Mouse (Mus musculus) liver, embryonic 12.5 days (tissue): ENCODE results near the gene Dpf3. TPM values are rescaled to one million over a fixed set of nuclear protein-coding genes. Genes with fewer than 3 reads are reported as not detected.

Experiments
- ATAC-seq: fragments of 200-750 bp; cut with Nextera tagmentation; 2 replicates; pipeline ENCODE4 v1.8.0; 2017; ENCODE audit warnings: moderate number of reproducible peaks, mild to moderate bottlenecking, moderate library complexity
- H3K27ac ChIP-seq: fragments of 300-500 bp; sonication (generic); 2 replicates; pipeline ENCODE4 v1.5.1; 2016; ENCODE audit warnings: mild to moderate bottlenecking
- H3K27me3 ChIP-seq: fragments of 300-500 bp; sonication (generic); replicated peaks from 2 replicates; pipeline ENCODE4 v1.6.1; 2016; ENCODE audit warnings: mild to moderate bottlenecking, moderate library complexity
- H3K36me3 ChIP-seq: fragments of 300-500 bp; sonication (generic); 2 replicates; pipeline ENCODE4 v1.6.1; 2016; ENCODE audit warnings: mild to moderate bottlenecking, moderate library complexity
- H3K4me1 ChIP-seq: fragments of 300-500 bp; sonication (generic); 2 replicates; pipeline ENCODE4 v1.6.1; 2016
- H3K4me2 ChIP-seq: fragments of 300-500 bp; sonication (generic); 2 replicates; pipeline ENCODE4 v1.6.1; 2016; ENCODE audit warnings: mild to moderate bottlenecking, moderate library complexity
- H3K4me3 ChIP-seq: fragments of 300-500 bp; sonication (generic); 2 replicates; pipeline ENCODE4 v1.5.1; 2016; ENCODE audit warnings: mild to moderate bottlenecking, moderate library complexity
- H3K9ac ChIP-seq: fragments of 300-500 bp; sonication (generic); 2 replicates; pipeline ENCODE4 v1.6.1; 2016; ENCODE audit warnings: mild to moderate bottlenecking, moderate library complexity
- H3K9me3 ChIP-seq: fragments of 300-500 bp; sonication (generic); replicated peaks from 2 replicates; pipeline ENCODE4 v1.6.1; 2016; ENCODE audit warnings: mild to moderate bottlenecking, moderate library complexity
- WGBS: fragments of 180-500 bp; shearing (Covaris S2); methylation state at CpG from one replicate; pipeline ENCODE4 v1.1.7; 2016; ENCODE audit not compliant: insufficient replicate concordance; 5-methylcytosine and 5-hydroxymethylcytosine counted together
- polyA plus RNA-seq: library from polyadenylated mRNA; unstranded; fragments of >200 nt; fragmentation: Nextera tagmentation; extraction: Ambion mirVana; gene quantifications from 2 replicates; pipeline ENCODE4 v1.2.1, GENCODE M21; 2016

Dpf3 gene
- polyA plus RNA-seq, 1 experiment from 2014 or later: 8.2 TPM

- WGBS: 56% methylated on average over 5 of the region's 5 CpGs
- Histone ChIP-seq H3K4me2 (no peak overlapping the region), H3K27ac (no peak overlapping the region), H3K27me3 (peaks cover 30% of the 10 kb centered on the region), H3K36me3 (no peaks in the 10 kb centered on the region), H3K4me3 (no peak overlapping the region), H3K9me3 (no peaks in the 10 kb centered on the region), H3K4me1 (peaks cover 79% of the 10 kb centered on the region), H3K9ac (no peak overlapping the region)
- ATAC-seq: no peak
These were observed 3.9 kb downstream of the Dpf3 start for GRCm38 (mm10) chr12:83483653-83484052.

- 80% methylated on average over 4 of the region's 4 CpGs for WGBS
- H3K27ac ChIP-seq: 0 out of 2 replicates have a peak overlapping the region, but pooled peaks have one; percentile 28
- no peak overlapping the region for H3K9ac ChIP-seq
- ATAC-seq: no peak
- peaks cover 28% of the 10 kb centered on the region for H3K27me3 ChIP-seq
- no peaks in the 10 kb centered on the region for H3K9me3 ChIP-seq
- peaks cover 75% of the 10 kb centered on the region for H3K4me1 ChIP-seq
- no peak overlapping the region for H3K4me2 ChIP-seq
- no peaks in the 10 kb centered on the region for H3K36me3 ChIP-seq
- H3K4me3 ChIP-seq: no peak overlapping the region
These were observed 6.1 kb downstream of the Dpf3 start for GRCm38 (mm10) chr12:83481439-83481838.

- peaks cover 71% of the 10 kb centered on the region for H3K4me1 ChIP-seq
- WGBS: 51% methylated on average over 7 of the region's 7 CpGs
- H3K4me2 ChIP-seq: no peak overlapping the region
- no peak for ATAC-seq
- H3K27ac ChIP-seq: peak overlapping the region; percentile 52
- H3K4me3 ChIP-seq: no peak overlapping the region
- H3K27me3 ChIP-seq: peaks cover 12% of the 10 kb centered on the region
- H3K9ac ChIP-seq: 0 out of 2 replicates have a peak overlapping the region, but pooled peaks have one; percentile 10
- H3K9me3 ChIP-seq: no peaks in the 10 kb centered on the region
- H3K36me3 ChIP-seq: no peaks in the 10 kb centered on the region
These were observed 7.6 kb downstream of the Dpf3 start for GRCm38 (mm10) chr12:83479818-83480401.

- Histone ChIP-seq H3K27ac (peak overlapping the region; percentile 55; the same call in 1 of the 2 replicates), H3K27me3 (peaks cover 6% of the 10 kb centered on the region; the same call in 1 of the 2 replicates), H3K4me1 (peaks cover 67% of the 10 kb centered on the region), H3K4me2 (peak overlapping the region; percentile 39), H3K36me3 (no peaks in the 10 kb centered on the region), H3K9ac (no peak overlapping the region), H3K9me3 (no peaks in the 10 kb centered on the region), H3K4me3 (no peak overlapping the region)
- 63% methylated on average over 1 of the region's 1 CpGs for WGBS
- peak; percentile 83 for ATAC-seq
These were observed 8.4 kb downstream of the Dpf3 start for GRCm38 (mm10) chr12:83479140-83479539.

- no peak for ATAC-seq
- Histone ChIP-seq H3K4me1 (peaks cover 59% of the 10 kb centered on the region), H3K27me3 (peaks cover 11% of the 10 kb centered on the region), H3K9ac (no peak overlapping the region), H3K4me3 (no peak overlapping the region), H3K9me3 (no peaks in the 10 kb centered on the region), H3K4me2 (no peak overlapping the region), H3K27ac (no peak overlapping the region), H3K36me3 (no peaks in the 10 kb centered on the region)
- 78% methylated on average over 10 of the region's 10 CpGs for WGBS
These were observed 11.2 kb downstream of the Dpf3 start for GRCm38 (mm10) chr12:83476277-83476676.

- no peak for ATAC-seq
- Histone ChIP-seq H3K4me2 (no peak overlapping the region), H3K27ac (no peak overlapping the region), H3K4me1 (peaks cover 51% of the 10 kb centered on the region), H3K27me3 (peaks cover 11% of the 10 kb centered on the region), H3K9ac (no peak overlapping the region), H3K4me3 (no peak overlapping the region), H3K9me3 (no peaks in the 10 kb centered on the region), H3K36me3 (no peaks in the 10 kb centered on the region)
- 58% methylated on average over 6 of the region's 6 CpGs for WGBS
These were observed 12.1 kb downstream of the Dpf3 start for GRCm38 (mm10) chr12:83475419-83475818.

- peak; percentile 58; the same call in 1 of the 2 replicates for ATAC-seq
- peaks cover 37% of the 10 kb centered on the region for H3K4me1 ChIP-seq
- H3K27me3 ChIP-seq: peaks cover 17% of the 10 kb centered on the region
- WGBS: 59% methylated on average over 5 of the region's 5 CpGs
- no peak overlapping the region for H3K4me3 ChIP-seq
- no peak overlapping the region for H3K4me2 ChIP-seq
- H3K9ac ChIP-seq: no peak overlapping the region
- no peaks in the 10 kb centered on the region for H3K9me3 ChIP-seq
- no peak overlapping the region for H3K27ac ChIP-seq
- no peaks in the 10 kb centered on the region for H3K36me3 ChIP-seq
These were observed 13.4 kb downstream of the Dpf3 start for GRCm38 (mm10) chr12:83473987-83474600.

GRCm38 (mm10) chr12:83471760-83472159, 15.8 kb downstream of the Dpf3 start:
- Histone ChIP-seq H3K9ac (no peak overlapping the region), H3K27me3 (peaks cover 17% of the 10 kb centered on the region), H3K27ac (no peak overlapping the region), H3K4me2 (no peak overlapping the region), H3K36me3 (no peaks in the 10 kb centered on the region), H3K9me3 (no peaks in the 10 kb centered on the region), H3K4me3 (no peak overlapping the region), H3K4me1 (peaks cover 44% of the 10 kb centered on the region)
- 57% methylated on average over 7 of the region's 7 CpGs for WGBS
- no peak for ATAC-seq

- Histone ChIP-seq H3K9ac (no peak overlapping the region), H3K27ac (no peak overlapping the region), H3K4me3 (no peak overlapping the region), H3K9me3 (no peaks in the 10 kb centered on the region), H3K4me1 (peaks cover 47% of the 10 kb centered on the region), H3K36me3 (no peaks in the 10 kb centered on the region), H3K27me3 (peaks cover 17% of the 10 kb centered on the region), H3K4me2 (no peak overlapping the region)
- 71% methylated on average over 9 of the region's 9 CpGs for WGBS
- ATAC-seq: no peak
These were observed 17.4 kb downstream of the Dpf3 start for GRCm38 (mm10) chr12:83470085-83470484.

GRCm38 (mm10) chr12:83466508-83467430, 20.7 kb downstream of the Dpf3 start:
- H3K4me3 ChIP-seq: no peak overlapping the region
- H3K4me1 ChIP-seq: peaks cover 38% of the 10 kb centered on the region
- peaks cover 6% of the 10 kb centered on the region; the same call in 1 of the 2 replicates for H3K27me3 ChIP-seq
- peak overlapping the region; percentile 45 for H3K27ac ChIP-seq
- peak overlapping the region; percentile 40 for H3K9ac ChIP-seq
- peak; percentile 81 for ATAC-seq
- peak overlapping the region; percentile 51 for H3K4me2 ChIP-seq
- peaks cover 7% of the 10 kb centered on the region for H3K36me3 ChIP-seq
- H3K9me3 ChIP-seq: no peaks in the 10 kb centered on the region
- 22% methylated on average over 6 of the region's 6 CpGs for WGBS

GRCm38 (mm10) chr12:83466053-83466452, 21.5 kb downstream of the Dpf3 start:
- no peak for ATAC-seq
- Histone ChIP-seq H3K27ac (peak overlapping the region; percentile 45; the same call in 1 of the 2 replicates), H3K4me2 (no peak overlapping the region; the same call in 1 of the 2 replicates), H3K36me3 (peaks cover 8% of the 10 kb centered on the region), H3K9ac (0 out of 2 replicates have a peak overlapping the region, but pooled peaks have one; percentile 40), H3K4me3 (no peak overlapping the region), H3K27me3 (peaks cover 6% of the 10 kb centered on the region; the same call in 1 of the 2 replicates), H3K9me3 (no peaks in the 10 kb centered on the region), H3K4me1 (peaks cover 38% of the 10 kb centered on the region)
- 87% methylated on average over 4 of the region's 4 CpGs for WGBS
